Mouse (Mus musculus): ENCODE results near the gene Mrpl23.
A peak's percentile ranks its signal among the peaks of the same experiment; 100 is the strongest.

Gene Mrpl23

DNA sequence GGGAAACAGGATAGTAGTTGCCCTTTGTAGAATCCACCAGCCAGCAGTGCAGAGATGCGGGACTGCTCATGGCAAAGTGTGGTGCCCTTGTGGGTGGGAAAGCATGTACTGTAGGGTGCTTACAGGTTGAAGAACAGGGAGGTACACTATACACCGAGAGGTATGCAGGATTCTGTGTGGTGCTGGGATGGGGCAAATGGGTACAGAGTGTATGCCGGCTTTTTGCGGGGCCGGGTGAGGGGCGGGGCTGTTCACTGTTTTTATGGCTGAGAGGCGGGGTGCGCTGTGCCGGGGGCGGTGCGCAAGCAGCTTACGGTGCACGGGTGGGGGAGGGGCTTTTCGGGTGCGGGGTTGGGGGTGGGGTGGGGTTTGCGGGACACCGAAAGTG is at the start of gene Mrpl23:
Mrpl23 (plus strand) TSS at position 16 of the 388 bp plus-strand sequence.
- TF ChIP-seq POU5F1 (IDR thresholded peaks at IDR 0.05; ENCODE audit: borderline replicate concordance, low read length) (no peak), NANOG (IDR thresholded peaks at IDR 0.05; ENCODE audit: borderline replicate concordance, low read length) (no peak), CTCF (conservative IDR thresholded peaks at IDR 0.05; ENCODE audit: low read length) (no peak)
- H3K4me1 ChIP-seq (replicated peaks; ENCODE audit: low read depth, low read length): peaks cover 46% of the 10 kb centered on the region
- H3K4me3 ChIP-seq (replicated peaks; ENCODE audit: low read length): peak within 1 kb of the TSS; percentile 88
- H3K27me3 ChIP-seq (ENCODE audit: insufficient read depth, low read length): peaks cover 39% of the 10 kb centered on the region
- no peaks in the 10 kb centered on the region for H3K9me3 ChIP-seq (ENCODE audit: low read length)
- peaks cover 15% of the 10 kb centered on the region for H3K36me3 ChIP-seq (ENCODE audit: insufficient read depth, low read length)

DNA sequence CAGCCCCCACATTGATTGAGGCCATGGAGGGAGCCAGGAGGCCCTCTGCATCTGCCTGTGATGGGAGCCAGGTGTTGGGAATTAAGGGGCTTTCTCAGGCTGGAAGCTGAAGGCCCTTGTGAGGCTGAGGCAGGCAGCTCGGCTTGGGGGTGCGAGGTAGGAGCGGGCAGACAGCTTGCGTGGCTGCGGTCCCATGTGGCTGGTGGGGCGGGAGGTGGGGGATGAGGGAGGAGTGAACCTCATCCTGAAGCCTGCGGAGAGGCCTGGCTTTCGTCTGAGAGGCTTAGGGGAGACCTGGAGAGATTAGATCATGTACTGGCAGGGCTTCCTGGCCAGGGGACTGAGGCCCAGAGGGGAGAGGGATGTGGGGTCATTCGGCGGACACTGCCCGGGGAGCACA is 49.4 kb upstream of the Mrpl23 start:
- Histone ChIP-seq H3K36me3 (ENCODE audit: insufficient read depth, low read length) (no peaks in the 10 kb centered on the region), H3K9me3 (ENCODE audit: low read length) (no peaks in the 10 kb centered on the region)

DNA sequence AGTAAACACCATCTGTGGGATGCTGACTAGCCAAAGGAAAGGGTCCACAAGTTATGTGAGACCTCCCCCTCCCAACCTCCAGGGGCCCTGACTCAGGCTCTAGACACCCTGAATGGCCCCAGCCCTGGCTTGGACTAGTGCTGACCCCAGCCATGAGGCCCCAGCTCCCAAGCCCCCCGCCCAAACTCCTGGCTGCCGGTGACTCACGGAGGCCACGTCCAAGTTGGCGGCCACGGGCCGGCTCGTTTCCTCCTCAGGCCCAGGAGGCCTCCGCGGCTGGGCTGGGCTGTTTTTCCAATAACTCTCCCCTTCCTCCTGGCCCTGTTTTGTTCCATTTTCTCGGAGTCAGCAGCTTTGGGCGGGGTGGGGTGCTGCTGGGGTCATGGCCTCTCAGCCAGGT is 47.7 kb upstream of the Mrpl23 start:
- H3K27me3 ChIP-seq (ENCODE audit: insufficient read depth, low read length): peaks cover 88% of the 10 kb centered on the region
- TF ChIP-seq NANOG (IDR thresholded peaks at IDR 0.05; ENCODE audit: borderline replicate concordance, low read length): no peak
- TF ChIP-seq POU5F1 (IDR thresholded peaks at IDR 0.05; ENCODE audit: borderline replicate concordance, low read length): no peak
- no peak for TF ChIP-seq CTCF (conservative IDR thresholded peaks at IDR 0.05; ENCODE audit: low read length)
- no peaks in the 10 kb centered on the region for H3K36me3 ChIP-seq (ENCODE audit: insufficient read depth, low read length)
- no peaks in the 10 kb centered on the region for H3K9me3 ChIP-seq (ENCODE audit: low read length)
- no peak overlapping the region for H3K4me3 ChIP-seq (replicated peaks; ENCODE audit: low read length)
- peaks cover 42% of the 10 kb centered on the region for H3K4me1 ChIP-seq (replicated peaks; ENCODE audit: low read depth, low read length)

More for the DNA sequence above, 49.4 kb upstream of the Mrpl23 start:
- peaks cover 92% of the 10 kb centered on the region for H3K27me3 ChIP-seq (ENCODE audit: insufficient read depth, low read length)
- H3K4me3 ChIP-seq (replicated peaks; ENCODE audit: low read length): no peak overlapping the region
- H3K4me1 ChIP-seq (replicated peaks; ENCODE audit: low read depth, low read length): peaks cover 41% of the 10 kb centered on the region
- no peak for TF ChIP-seq POU5F1 (IDR thresholded peaks at IDR 0.05; ENCODE audit: borderline replicate concordance, low read length)
- no peak for TF ChIP-seq CTCF (conservative IDR thresholded peaks at IDR 0.05; ENCODE audit: low read length)
- TF ChIP-seq NANOG (IDR thresholded peaks at IDR 0.05; ENCODE audit: borderline replicate concordance, low read length): no peak

DNA sequence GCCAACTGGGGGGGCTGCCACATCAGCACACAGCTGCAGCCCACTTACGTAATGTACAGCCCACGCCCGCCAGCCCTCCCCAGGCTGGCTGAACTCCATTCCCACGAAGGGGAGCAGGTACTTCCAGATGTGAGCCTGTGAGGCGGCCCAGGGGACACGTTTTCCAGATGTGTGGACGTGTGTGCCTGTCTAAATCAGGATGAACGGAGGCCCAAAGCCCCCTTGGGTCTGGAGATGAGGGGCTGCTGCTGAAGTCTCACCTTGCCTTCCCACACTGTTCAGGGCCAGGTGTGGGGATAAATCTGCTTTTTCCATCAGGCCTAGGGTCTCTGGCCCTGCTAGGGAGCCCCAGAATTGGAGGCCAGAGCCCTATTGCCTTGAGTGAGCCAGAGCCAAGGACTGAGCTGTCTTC is 45.7 kb upstream of the Mrpl23 start:
- H3K4me3 ChIP-seq (replicated peaks; ENCODE audit: low read length): no peak overlapping the region
- TF ChIP-seq POU5F1 (IDR thresholded peaks at IDR 0.05; ENCODE audit: borderline replicate concordance, low read length): no peak
- peaks cover 31% of the 10 kb centered on the region for H3K4me1 ChIP-seq (replicated peaks; ENCODE audit: low read depth, low read length)
- no peaks in the 10 kb centered on the region for H3K36me3 ChIP-seq (ENCODE audit: insufficient read depth, low read length)
- peaks cover 90% of the 10 kb centered on the region for H3K27me3 ChIP-seq (ENCODE audit: insufficient read depth, low read length)
- H3K9me3 ChIP-seq (ENCODE audit: low read length): peaks cover 8% of the 10 kb centered on the region; the same call in 1 of the 2 replicates

DNA sequence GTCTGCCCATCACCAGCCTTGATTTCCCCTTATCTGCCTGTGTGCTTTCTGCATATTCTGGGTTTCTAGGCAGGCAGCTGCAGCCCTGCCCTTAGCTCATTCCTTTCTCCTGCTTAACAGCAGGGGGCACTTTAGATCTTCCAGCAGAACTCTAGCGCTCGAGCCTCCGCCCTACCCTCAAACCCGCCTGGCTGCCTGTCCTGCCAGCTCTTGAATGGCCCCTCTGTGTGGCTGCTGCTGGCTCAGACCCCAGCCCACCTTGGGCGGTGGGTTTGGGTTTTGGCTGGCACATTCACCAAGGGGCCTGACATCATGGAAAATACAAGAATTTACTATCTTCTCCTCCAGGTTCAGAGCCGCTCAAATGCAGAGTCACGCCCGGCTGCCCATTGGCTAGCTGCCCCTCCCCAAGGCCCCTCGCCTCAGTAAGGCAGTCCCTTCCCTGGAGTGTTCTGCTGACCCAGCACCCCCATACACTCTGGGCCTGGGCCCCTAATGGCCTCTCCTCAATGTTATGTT is 45.1 kb upstream of the Mrpl23 start:
- TF ChIP-seq POU5F1 (IDR thresholded peaks at IDR 0.05; ENCODE audit: borderline replicate concordance, low read length): no peak
- 0 out of 2 replicates have a peak overlapping the region, but pooled peaks have one; percentile 10 for H3K4me3 ChIP-seq (replicated peaks; ENCODE audit: low read length)

DNA sequence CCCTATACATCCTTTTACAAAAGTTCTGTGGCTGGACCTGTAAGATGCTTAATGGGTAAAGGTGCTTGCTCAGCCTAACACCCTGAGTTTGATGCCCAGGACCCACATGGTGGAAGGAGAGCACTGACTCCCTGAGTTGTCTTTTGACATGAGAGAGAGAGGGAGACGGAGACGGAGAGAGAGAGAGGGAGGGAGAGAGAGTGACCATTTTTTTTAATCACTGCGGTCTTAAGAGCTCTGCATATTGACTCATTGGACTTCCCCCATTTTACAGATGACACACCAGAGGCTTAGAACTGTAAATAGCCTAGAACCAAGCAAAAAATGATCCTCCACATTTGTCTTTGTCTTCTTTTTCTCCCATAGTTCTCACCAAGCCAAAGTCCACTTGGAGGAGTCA is 44.4 kb upstream of the Mrpl23 start:
- TF ChIP-seq CTCF (conservative IDR thresholded peaks at IDR 0.05; ENCODE audit: low read length): no peak
- TF ChIP-seq NANOG (IDR thresholded peaks at IDR 0.05; ENCODE audit: borderline replicate concordance, low read length): no peak
- TF ChIP-seq POU5F1 (IDR thresholded peaks at IDR 0.05; ENCODE audit: borderline replicate concordance, low read length): no peak
- Histone ChIP-seq H3K4me1 (replicated peaks; ENCODE audit: low read depth, low read length) (peaks cover 24% of the 10 kb centered on the region), H3K4me3 (replicated peaks; ENCODE audit: low read length) (no peak overlapping the region), H3K36me3 (ENCODE audit: insufficient read depth, low read length) (no peaks in the 10 kb centered on the region), H3K9me3 (ENCODE audit: low read length) (peaks cover 8% of the 10 kb centered on the region; the same call in 1 of the 2 replicates), H3K27me3 (ENCODE audit: insufficient read depth, low read length) (peaks cover 90% of the 10 kb centered on the region)

More for the DNA sequence above, 45.1 kb upstream of the Mrpl23 start:
- Histone ChIP-seq H3K9me3 (ENCODE audit: low read length) (peaks cover 8% of the 10 kb centered on the region; the same call in 1 of the 2 replicates), H3K36me3 (ENCODE audit: insufficient read depth, low read length) (no peaks in the 10 kb centered on the region), H3K4me1 (replicated peaks; ENCODE audit: low read depth, low read length) (peaks cover 26% of the 10 kb centered on the region), H3K27me3 (ENCODE audit: insufficient read depth, low read length) (peaks cover 90% of the 10 kb centered on the region)

DNA sequence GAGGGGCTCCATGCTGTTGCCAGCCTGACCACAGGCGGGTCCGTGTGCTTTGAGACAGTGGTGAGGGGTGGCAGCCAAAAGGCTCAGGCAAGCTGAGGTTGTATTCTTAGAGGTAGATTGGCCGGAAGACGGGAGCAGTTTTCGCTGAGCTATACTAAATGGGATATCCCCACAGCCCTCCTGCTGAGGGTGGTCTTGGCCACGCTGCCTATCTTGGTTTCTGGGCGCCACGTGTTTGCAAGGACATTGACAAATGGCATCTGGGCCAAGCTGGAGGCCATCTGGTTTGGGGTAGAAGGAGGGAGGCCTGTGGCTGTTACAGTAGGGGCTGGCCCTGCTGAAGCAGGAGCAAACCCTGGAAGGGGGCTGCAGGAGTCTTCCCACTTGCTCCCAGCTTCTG is 39.0 kb upstream of the Mrpl23 start:
- H3K36me3 ChIP-seq (ENCODE audit: insufficient read depth, low read length): no peaks in the 10 kb centered on the region
- peaks cover 83% of the 10 kb centered on the region for H3K27me3 ChIP-seq (ENCODE audit: insufficient read depth, low read length)
- TF ChIP-seq POU5F1 (IDR thresholded peaks at IDR 0.05; ENCODE audit: borderline replicate concordance, low read length) (no peak), NANOG (IDR thresholded peaks at IDR 0.05; ENCODE audit: borderline replicate concordance, low read length) (no peak), CTCF (conservative IDR thresholded peaks at IDR 0.05; ENCODE audit: low read length) (no peak)
- H3K4me1 ChIP-seq (replicated peaks; ENCODE audit: low read depth, low read length): no peaks in the 10 kb centered on the region
- peaks cover 8% of the 10 kb centered on the region; the same call in 1 of the 2 replicates for H3K9me3 ChIP-seq (ENCODE audit: low read length)
- H3K4me3 ChIP-seq (replicated peaks; ENCODE audit: low read length): no peak overlapping the region

DNA sequence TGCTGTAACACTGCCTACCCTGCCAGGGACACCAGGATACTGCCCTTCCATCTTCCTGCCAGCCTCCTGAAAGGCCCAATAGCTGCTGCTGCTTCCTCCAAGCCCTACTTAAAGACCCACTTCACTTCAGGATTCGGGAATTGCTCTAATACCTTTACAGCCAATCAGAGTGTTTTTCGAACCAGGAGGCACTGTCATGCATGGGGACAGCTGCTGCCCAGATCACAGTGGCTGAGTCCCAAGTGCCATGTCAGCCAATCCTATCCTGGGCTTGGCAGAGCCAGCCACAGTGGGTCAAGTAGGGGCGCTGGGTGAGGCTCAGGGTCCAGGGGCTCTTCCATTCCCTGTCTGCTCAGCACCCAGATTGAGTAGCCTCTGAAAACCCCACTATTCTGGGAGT is 36.3 kb upstream of the Mrpl23 start:
- no peaks in the 10 kb centered on the region; the same call in 1 of the 2 replicates for H3K4me1 ChIP-seq (replicated peaks; ENCODE audit: low read depth, low read length)
- no peaks in the 10 kb centered on the region for H3K36me3 ChIP-seq (ENCODE audit: insufficient read depth, low read length)
- no peak for TF ChIP-seq CTCF (conservative IDR thresholded peaks at IDR 0.05; ENCODE audit: low read length)
- TF ChIP-seq NANOG (IDR thresholded peaks at IDR 0.05; ENCODE audit: borderline replicate concordance, low read length): no peak
- no peak for TF ChIP-seq POU5F1 (IDR thresholded peaks at IDR 0.05; ENCODE audit: borderline replicate concordance, low read length)
- no peaks in the 10 kb centered on the region for H3K9me3 ChIP-seq (ENCODE audit: low read length)
- peaks cover 81% of the 10 kb centered on the region for H3K27me3 ChIP-seq (ENCODE audit: insufficient read depth, low read length)
- H3K4me3 ChIP-seq (replicated peaks; ENCODE audit: low read length): no peak overlapping the region

DNA sequence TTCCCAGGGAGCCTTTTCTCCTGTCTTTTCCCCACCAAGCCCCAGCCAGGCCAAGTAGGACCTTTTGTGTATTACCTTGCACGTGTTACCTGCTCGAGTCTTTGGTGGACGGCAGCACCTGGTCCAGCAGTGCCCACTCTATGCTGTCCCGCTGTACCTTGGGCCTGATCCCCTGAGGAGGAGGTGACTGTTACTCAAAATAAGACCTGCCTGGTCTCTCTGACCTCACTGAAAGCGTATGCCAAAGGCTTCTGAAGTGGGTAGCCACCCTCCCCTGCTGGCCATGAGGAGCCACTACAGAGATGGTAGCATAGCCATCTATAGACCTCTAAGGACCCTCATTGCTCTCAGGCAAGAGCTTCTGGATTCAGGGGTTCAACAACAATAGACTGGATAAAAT is 35.7 kb upstream of the Mrpl23 start:
- Histone ChIP-seq H3K27me3 (ENCODE audit: insufficient read depth, low read length) (peaks cover 78% of the 10 kb centered on the region), H3K9me3 (ENCODE audit: low read length) (no peaks in the 10 kb centered on the region), H3K4me3 (replicated peaks; ENCODE audit: low read length) (no peak overlapping the region), H3K4me1 (replicated peaks; ENCODE audit: low read depth, low read length) (no peaks in the 10 kb centered on the region; the same call in 1 of the 2 replicates), H3K36me3 (ENCODE audit: insufficient read depth, low read length) (no peaks in the 10 kb centered on the region)
- TF ChIP-seq POU5F1 (IDR thresholded peaks at IDR 0.05; ENCODE audit: borderline replicate concordance, low read length) (no peak), CTCF (conservative IDR thresholded peaks at IDR 0.05; ENCODE audit: low read length) (no peak; the same call in 1 of the 2 replicates), NANOG (IDR thresholded peaks at IDR 0.05; ENCODE audit: borderline replicate concordance, low read length) (no peak)

All from E14TG2a.4 (cell line).